Mouse (Mus musculus) embryonic fibroblast, embryonic 13.5 days (primary cell): Measurements from ENCODE around the gene Relch.

ENCODE experiments used
- CTCF ChIP-seq: IDR thresholded peaks from 2 replicates; pipeline ENCODE4 v1.5.1; 2011; ENCODE audit warnings: mild to moderate bottlenecking, control low read depth, low read length, moderate library complexity, borderline replicate concordance; ENCODE audit not compliant: insufficient read depth
- POLR2A ChIP-seq: IDR thresholded peaks from 2 replicates; pipeline ENCODE4 v1.6.1; 2011; ENCODE audit warnings: low read depth, mild to moderate bottlenecking, control low read depth, low read length, moderate library complexity

DNA sequence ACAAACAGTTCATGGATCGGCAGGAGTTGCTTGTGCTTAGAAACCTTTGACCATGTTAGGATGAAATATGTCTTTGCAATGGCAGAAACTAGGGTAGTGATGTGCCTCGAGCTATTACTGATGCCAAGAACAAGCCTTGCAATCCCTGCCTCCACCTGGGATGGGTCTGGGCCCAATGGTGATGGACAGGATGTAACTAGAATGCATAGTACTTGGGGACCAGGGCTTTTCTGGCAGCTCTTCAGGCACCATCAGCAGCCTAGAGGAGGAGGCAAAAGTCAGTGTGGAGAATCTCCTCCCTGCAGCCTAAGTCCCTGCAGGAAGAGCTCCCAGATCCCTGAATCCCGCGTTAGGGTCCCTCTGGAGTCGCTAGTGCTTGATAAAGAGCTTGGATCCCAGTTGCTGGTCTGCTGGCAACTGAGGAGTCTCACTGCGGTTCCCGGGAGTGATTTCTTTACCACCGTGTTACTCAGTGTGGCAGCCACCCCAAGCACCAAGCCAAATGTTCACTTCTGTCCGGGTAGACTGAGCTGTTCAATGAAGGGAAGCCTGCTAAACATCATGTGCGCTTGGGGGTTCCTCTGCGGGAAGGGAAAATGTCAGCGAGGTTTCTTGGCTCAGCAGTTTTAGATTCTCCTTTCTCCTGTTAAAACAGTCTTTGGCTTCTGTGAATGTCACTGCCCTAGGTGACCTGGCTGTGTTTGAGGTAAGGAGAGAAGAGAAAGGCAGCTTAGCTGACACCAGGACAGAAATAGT, 117.9 kb downstream of the Relch start:
- TF ChIP-seq POLR2A: no peak
- no peak for TF ChIP-seq CTCF
